Mouse (Mus musculus) cerebellum, postnatal 25 days (tissue): Measurements from ENCODE around the gene Smok3c.
A peak's percentile ranks its signal among the peaks of the same experiment; 100 is the strongest.
"Not testable (repeated sequence)": the region's sequence is repeated elsewhere in the genome, so short reads cannot be mapped to it uniquely, and the experiment has no call there.

Source experiments
- DNase-seq, 2 experiments: peaks; one replicate each; pipeline ENCODE4 v3.0.0; 2021; ENCODE audit warnings: mixed read lengths in 2 of 2

Smok3c gene

DNA sequence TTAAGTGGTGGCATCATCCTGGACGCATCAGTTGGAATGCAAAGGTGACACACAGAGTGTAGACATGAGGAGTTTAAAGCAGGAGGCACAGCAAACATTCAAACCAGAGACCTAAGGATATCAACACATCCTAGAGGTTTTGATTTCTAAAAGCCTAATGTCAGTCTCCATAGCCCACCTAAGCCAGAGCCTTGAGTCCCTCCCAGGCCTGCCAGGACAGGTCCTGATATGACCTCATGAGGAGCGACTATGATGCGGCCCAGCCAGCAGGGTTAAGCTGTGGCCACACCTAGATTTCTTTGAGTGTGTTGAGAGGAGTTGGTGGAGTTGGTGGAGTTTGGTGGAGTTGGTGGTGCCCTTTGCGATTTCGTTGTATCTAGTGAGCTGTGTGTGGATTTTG, at the start of gene Smok3c:
Gene Smok3c, plus strand, starts transcription at position 301 of the 400 bp plus-strand sequence.
- DNase-seq, result not testable (repeated sequence)

- no peak for DNase-seq
These were observed 43.6 kb upstream of the Smok3c start for GRCm38 (mm10) chr5:138009437-138009836.

- no peak for DNase-seq
These were observed 40.6 kb upstream of the Smok3c start for GRCm38 (mm10) chr5:138012382-138012781.

GRCm38 (mm10) chr5:138016530-138016929, 36.5 kb upstream of the Smok3c start:
- no peak for DNase-seq

DNA sequence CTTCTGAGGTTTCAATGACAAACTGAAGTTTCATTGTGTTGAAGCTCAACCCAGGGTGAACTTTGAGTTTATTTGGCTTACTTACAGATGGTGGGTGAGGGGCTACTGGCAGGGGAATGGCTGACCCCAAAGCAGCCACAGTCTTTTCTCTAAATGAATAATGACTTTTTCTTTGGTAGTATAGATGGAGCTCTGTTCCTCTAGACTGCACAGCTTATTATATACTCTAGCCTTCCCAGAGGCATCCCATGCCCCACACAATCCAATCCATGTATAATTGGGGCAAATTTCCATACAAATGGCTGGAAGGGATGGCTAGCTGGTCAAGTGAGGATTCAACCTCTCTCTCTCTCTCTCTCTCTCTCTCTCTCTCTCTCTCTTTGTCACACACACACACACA, 36.0 kb upstream of the Smok3c start:
- no peak for DNase-seq

- DNase-seq, result not testable (repeated sequence)
These were observed 33.4 kb upstream of the Smok3c start for GRCm38 (mm10) chr5:138019577-138019976.

- not testable (repeated sequence) for DNase-seq
These were observed 32.0 kb upstream of the Smok3c start, which contains the start of the genes Smok3a and Smok3b for GRCm38 (mm10) chr5:138020961-138021479. TSS of gene Smok3a (plus strand) at chr5:138021261. TSS of gene Smok3b (plus strand) at chr5:138021429.

- no peak for DNase-seq
These were observed 20.8 kb downstream of the Smok3c start for GRCm38 (mm10) chr5:138073803-138074202.

GRCm38 (mm10) chr5:138075684-138076083, 22.7 kb downstream of the Smok3c start:
- DNase-seq, result no peak

DNA sequence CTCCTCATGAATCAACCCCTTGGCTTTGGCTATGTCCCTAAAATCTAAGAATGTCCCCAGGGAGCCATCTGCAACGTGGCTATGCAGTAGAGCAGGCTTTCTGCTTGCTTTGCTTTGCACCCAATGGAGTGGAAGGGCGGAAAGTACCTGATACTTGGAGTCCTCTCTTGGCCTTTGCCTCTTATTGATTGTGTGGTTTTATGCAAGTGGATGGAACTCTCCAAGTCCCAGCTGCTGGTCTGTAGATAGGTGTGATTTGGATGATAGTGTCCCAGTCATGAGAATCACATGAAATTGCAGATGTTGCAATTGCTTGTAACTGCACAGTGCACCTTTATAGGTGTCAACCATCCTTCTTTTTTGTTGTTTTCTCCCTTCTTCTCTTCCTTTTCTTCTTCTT, 23.2 kb downstream of the Smok3c start:
- no peak for DNase-seq

GRCm38 (mm10) chr5:138080456-138080855, 27.5 kb downstream of the Smok3c start:
- DNase-seq, result no peak

DNA sequence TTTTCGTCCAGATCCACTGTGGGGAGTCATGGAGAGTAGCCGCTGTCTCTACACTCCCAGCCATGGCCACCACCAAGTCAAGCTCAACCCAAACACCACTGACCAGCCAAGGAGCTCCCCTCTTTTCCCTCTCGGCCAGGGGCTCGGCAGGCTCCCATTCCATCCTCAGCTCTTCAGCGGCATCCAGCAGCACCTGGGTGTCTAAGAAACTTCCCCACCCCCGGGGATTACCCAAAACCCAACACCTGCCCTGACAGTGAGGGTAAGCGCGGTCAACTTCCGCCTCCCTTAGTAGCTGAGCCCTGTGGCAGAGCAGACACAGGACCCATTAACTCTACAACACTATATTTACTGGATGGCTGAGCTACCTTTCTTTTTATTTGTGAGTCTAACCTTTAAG, 28.5 kb downstream of the Smok3c start:
- no peak for DNase-seq

GRCm38 (mm10) chr5:138083318-138083900, 30.4 kb downstream of the Smok3c start:
- no peak for DNase-seq

GRCm38 (mm10) chr5:138083936-138084335, 30.9 kb downstream of the Smok3c start:
- no peak for DNase-seq

DNA sequence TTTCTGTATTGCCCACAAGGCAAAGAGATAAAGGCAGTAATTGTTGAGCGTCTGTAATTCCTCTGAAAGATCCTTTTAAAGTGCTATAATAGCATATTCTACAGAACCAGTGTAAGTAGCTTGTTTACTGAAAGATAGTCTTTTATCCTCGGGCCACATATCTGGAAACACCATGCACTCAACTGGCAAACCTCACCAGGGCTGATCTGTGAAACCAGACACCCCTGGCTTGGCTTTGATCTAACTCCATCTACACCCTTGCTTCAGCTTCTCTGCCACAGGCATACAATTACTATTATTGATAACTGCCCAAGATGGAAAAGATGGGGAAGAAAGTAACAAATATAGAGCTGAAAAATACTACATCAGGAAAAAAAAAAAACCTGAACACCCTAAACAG, 31.5 kb downstream of the Smok3c start:
- DNase-seq, result peak in 1 of 2 experiments; percentile 8

GRCm38 (mm10) chr5:138084996-138085395, 32.0 kb downstream of the Smok3c start, which contains the start of gene Zkscan1:
TSS of gene Zkscan1 (plus strand) at chr5:138085084.
- peak; percentile 78 to 84 for DNase-seq

- DNase-seq, result peak; percentile 23 to 25
These were observed 32.5 kb downstream of the Smok3c start for GRCm38 (mm10) chr5:138085421-138085911.

DNA sequence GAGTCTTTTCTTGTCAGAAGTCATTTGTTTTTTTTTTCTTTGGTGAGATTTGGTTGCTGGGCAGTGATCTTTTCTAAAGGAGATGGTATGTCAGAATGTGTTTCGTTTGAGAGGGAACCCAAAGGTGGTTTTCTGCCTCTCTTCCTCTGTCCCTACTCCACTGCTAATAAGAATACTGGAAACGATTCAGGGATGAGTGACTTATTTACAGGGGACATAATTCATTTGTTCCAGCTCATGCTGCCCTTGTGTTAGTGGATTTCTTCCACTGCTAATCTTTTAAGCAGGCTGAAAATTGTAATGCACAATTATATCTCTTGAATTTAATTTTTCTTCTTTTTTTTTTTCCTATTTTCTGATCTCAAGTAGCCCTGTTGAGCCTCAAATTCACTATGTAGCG, 33.8 kb downstream of the Smok3c start:
- DNase-seq, result no peak

DNA sequence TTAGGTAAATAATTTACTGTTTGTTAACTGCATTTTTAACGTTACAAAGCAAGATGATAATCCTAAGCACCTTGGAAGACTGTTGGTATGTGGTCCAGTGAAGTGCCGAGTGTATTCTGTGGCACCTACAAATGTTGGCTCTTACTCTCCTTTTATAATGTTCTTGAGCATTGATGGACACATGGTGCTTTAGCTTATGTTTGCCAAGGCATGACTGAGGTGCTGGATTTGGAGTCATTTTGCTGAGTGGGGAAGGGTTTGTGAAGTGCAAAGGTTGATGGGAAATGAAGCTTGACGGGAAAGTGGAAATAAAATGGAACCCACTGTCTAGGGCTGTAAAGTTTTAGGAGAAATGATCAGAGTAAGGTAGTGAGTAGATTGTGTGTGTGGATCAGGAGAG, 35.4 kb downstream of the Smok3c start:
- DNase-seq, result no peak

DNA sequence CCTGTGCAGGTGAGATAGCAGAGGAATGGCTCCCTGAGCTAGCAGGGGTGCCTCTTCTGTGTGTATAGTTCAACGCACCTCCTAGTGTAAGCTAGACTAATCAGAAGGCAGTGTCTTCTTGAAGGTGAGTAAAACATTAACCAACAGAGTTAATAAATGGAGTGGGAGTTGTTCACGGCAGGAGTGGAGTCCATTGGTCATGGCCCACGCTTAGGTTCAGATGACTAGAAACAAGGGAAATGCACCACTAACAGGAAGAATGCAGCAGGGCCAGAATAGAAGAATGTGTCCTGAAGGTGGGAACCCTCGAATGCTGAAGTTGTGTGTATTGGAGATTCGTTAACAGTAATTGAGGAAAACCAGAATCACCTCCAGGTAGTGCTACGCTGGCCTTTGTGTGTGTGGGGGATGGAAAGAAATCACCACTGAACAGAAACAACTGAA, 36.1 kb downstream of the Smok3c start:
- no peak for DNase-seq

DNA sequence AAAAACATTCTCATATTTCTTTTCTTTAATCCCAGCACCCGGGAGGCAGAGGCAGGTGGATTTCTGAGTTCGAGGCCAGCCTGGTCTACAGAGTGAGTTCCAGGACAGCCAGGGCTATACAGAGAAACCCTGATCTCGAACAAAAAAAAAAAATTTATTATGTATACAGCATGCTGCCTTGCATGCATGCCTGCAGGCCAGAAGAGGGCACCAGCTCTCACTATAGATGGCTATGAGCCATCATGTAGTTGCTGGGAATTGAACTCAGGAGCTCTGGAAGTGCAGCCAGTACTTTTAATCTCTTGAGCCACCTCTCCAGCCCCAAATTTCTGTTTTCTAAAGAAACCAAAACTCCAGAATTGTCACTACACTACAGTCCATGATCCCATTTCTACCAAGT, 37.3 kb downstream of the Smok3c start:
- DNase-seq, result peak in 1 of 2 experiments; percentile 28

GRCm38 (mm10) chr5:138090737-138091136, 37.7 kb downstream of the Smok3c start:
- DNase-seq, result no peak

- no peak for DNase-seq
These were observed 39.8 kb downstream of the Smok3c start for GRCm38 (mm10) chr5:138092771-138093170.

DNA sequence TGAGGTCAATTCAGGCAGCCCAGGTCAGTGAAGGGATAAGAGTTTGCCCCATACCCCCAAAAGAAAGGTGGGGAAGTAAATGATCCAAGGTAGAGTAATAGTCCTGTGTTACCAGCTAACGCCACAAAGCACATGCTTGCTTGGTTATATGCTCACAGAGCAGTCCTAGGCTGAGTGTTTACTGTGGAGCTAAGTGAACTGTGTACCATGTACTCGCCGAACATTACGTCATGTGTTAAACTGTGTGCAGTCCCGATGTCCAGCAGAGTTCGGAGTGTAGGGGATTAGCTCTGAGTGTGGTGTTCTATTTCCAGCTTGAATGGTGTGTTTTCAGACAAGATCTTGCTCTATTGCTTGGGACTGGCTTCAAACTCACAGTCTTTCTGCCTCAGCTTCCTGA, 41.5 kb downstream of the Smok3c start:
- no peak for DNase-seq

GRCm38 (mm10) chr5:138104976-138105375, 52.0 kb downstream of the Smok3c start:
- DNase-seq, result no peak
